Comparison of ENCODE assay signal across 26 mouse cellular contexts in the genomic region with DNA sequence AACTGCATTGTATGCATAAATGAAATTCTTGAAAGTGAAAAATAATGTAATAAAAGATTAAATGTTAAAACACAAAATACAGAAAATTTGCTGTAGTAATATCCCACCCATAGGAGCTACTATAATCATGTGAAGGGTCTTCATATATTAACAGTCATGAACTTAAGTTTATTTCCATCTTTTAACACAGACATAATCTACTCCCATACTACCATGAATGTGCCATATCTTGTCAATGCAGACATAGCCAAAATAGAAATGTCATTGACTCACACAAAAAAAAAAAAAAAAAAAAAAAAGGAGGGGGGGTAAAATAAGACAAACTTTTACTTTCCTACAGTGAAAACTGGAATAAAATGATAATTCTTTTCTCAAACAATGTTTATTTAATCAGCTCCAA. TPM values are rescaled to one million over a fixed set of nuclear protein-coding genes. Genes with fewer than 3 reads are reported as not detected.
DNase-seq lines count a peak whose midpoint lies in the region; ATAC-seq and TF ChIP-seq lines count a peak whose summit lies in the region.
"Had no signal": no experiment of that assay in that cellular context is flagged by ENCODE, and none has a peak within 500 bp of the region (broad histone marks: within the 10 kb centered on the region; RNA-seq: fewer than 3 reads in every experiment).

No protein-coding gene starts in this region.

- no peak for DNase-seq in liver, embryonic 11.5 days (ENCODE audit: low spot score)
- DNase-seq in liver: no peak
- no peak for DNase-seq in liver, embryonic 13.5 days
- no peak for DNase-seq in liver, postnatal 0 days
- DNase-seq in heart, adult 18-20 months: no peak
- DNase-seq in retina, postnatal 1 day: no peak
- no peak for DNase-seq in layer of hippocampus, adult 11-12 months (ENCODE audit: low spot score)
- DNase-seq: adrenal gland, adult 8-10 months; adrenal gland, postnatal 14 days; adrenal gland, postnatal 36 days; B cell, adult 2 months; cerebellum, adult 11-12 months; cerebellum, adult 2 months; cerebellum, adult 9-10 months; cerebellum, postnatal 10 days; cerebellum, postnatal 25 days had no signal

- H3K9ac ChIP-seq in liver, embryonic 11.5 days (ENCODE audit: low read depth, low read length): no peak overlapping the region
- no peak overlapping the region for H3K9ac ChIP-seq in liver, embryonic 13.5 days
- H3K9ac ChIP-seq in liver, embryonic 15.5 days: no peak overlapping the region
- H3K9ac ChIP-seq in liver, postnatal 0 days (replicated peaks): no peak overlapping the region
- H3K9ac ChIP-seq: embryonic facial prominence, embryonic 12.5 days; forebrain, embryonic 13.5 days; forebrain, embryonic 15.5 days had no signal

- no peak for TF ChIP-seq EP300 in liver, postnatal 0 days (IDR thresholded peaks at IDR 0.05; ENCODE audit: low read depth)

- H3K27ac ChIP-seq in liver, embryonic 11.5 days (ENCODE audit: low read depth, low read length): no peak overlapping the region
- H3K27ac ChIP-seq in liver, embryonic 13.5 days: no peak overlapping the region
- H3K27ac ChIP-seq in liver, embryonic 15.5 days (replicated peaks): no peak overlapping the region
- no peak overlapping the region for H3K27ac ChIP-seq in liver, postnatal 0 days (ENCODE audit: low read depth)
- H3K27ac ChIP-seq: embryonic facial prominence, embryonic 10.5 days; embryonic facial prominence, embryonic 12.5 days; forebrain, embryonic 13.5 days; forebrain, embryonic 15.5 days had no signal

- peak; percentile 58 for ATAC-seq in liver, embryonic 11.5 days (replicated peaks; ENCODE audit: low FRiP score)
- 0 out of 2 replicates have a peak, but pooled peaks have one; percentile 67 for ATAC-seq in liver, embryonic 13.5 days (ENCODE audit: low read depth)
- ATAC-seq in liver, embryonic 15.5 days (ENCODE audit: insufficient read depth): 0 out of 2 replicates have a peak, but pooled peaks have one; percentile 31
- peak; percentile 54 for ATAC-seq in liver, postnatal 0 days
- ATAC-seq: activated CD4-positive, CD25-positive, alpha-beta regulatory T cell, adult 4 months; CD4-positive, CD25-positive, alpha-beta regulatory T cell, adult 4 months; forebrain, embryonic 13.5 days; forebrain, embryonic 15.5 days; Patski had no signal

- no peak overlapping the region for H3K4me3 ChIP-seq in liver, embryonic 11.5 days (ENCODE audit: low read depth, low read length)
- H3K4me3 ChIP-seq in liver, embryonic 13.5 days (replicated peaks): no peak overlapping the region
- H3K4me3 ChIP-seq in liver, embryonic 15.5 days (replicated peaks): no peak overlapping the region
- H3K4me3 ChIP-seq in liver, postnatal 0 days (ENCODE audit: low read depth, low read length): no peak overlapping the region
- H3K4me3 ChIP-seq: embryonic facial prominence, embryonic 10.5 days; embryonic facial prominence, embryonic 12.5 days; forebrain, embryonic 13.5 days; forebrain, embryonic 15.5 days had no signal

- no peaks in the 10 kb centered on the region for H3K36me3 ChIP-seq in liver, embryonic 11.5 days (ENCODE audit: control insufficient read depth, insufficient read depth, low read length)
- H3K36me3 ChIP-seq in liver, embryonic 13.5 days: no peaks in the 10 kb centered on the region
- H3K36me3 ChIP-seq in liver, embryonic 15.5 days (replicated peaks): no peaks in the 10 kb centered on the region
- H3K36me3 ChIP-seq in liver, postnatal 0 days (replicated peaks; ENCODE audit: insufficient read depth, low read length): no peaks in the 10 kb centered on the region
- H3K36me3 ChIP-seq: embryonic facial prominence, embryonic 10.5 days; embryonic facial prominence, embryonic 12.5 days; forebrain, embryonic 15.5 days had no signal

- no peak for TF ChIP-seq CTCF in liver, postnatal 0 days (IDR thresholded peaks at IDR 0.05; ENCODE audit: low read depth)

- H3K27me3 ChIP-seq in liver, embryonic 11.5 days (replicated peaks; ENCODE audit: control insufficient read depth, insufficient read depth, low read length): no peaks in the 10 kb centered on the region
- no peaks in the 10 kb centered on the region for H3K27me3 ChIP-seq in liver, embryonic 13.5 days
- no peaks in the 10 kb centered on the region for H3K27me3 ChIP-seq in liver, embryonic 15.5 days
- H3K27me3 ChIP-seq in liver, postnatal 0 days (ENCODE audit: insufficient read depth, low read length): no peaks in the 10 kb centered on the region
- H3K27me3 ChIP-seq: CH12.LX; embryonic facial prominence, embryonic 12.5 days; forebrain, embryonic 13.5 days; forebrain, embryonic 15.5 days; Patski had no signal

- H3K4me2 ChIP-seq in liver, embryonic 11.5 days: no peak overlapping the region
- H3K4me2 ChIP-seq in liver, embryonic 13.5 days: no peak overlapping the region
- H3K4me2 ChIP-seq in liver, embryonic 15.5 days: no peak overlapping the region
- H3K4me2 ChIP-seq in liver, postnatal 0 days (ENCODE audit: low read depth, low read length): no peak overlapping the region
- H3K4me2 ChIP-seq: embryonic facial prominence, embryonic 12.5 days; forebrain, embryonic 13.5 days; forebrain, embryonic 15.5 days had no signal

- H3K4me1 ChIP-seq in liver, embryonic 11.5 days (replicated peaks; ENCODE audit: control insufficient read depth, insufficient read depth, low read length): 0 out of 2 replicates have a peak, but pooled peaks cover 7% of the 10 kb centered on the region
- peaks cover 28% of the 10 kb centered on the region for H3K4me1 ChIP-seq in liver, embryonic 13.5 days (replicated peaks)
- peaks cover 13% of the 10 kb centered on the region for H3K4me1 ChIP-seq in liver, embryonic 15.5 days (replicated peaks)
- H3K4me1 ChIP-seq in liver, postnatal 0 days (ENCODE audit: insufficient read depth): peaks cover 7% of the 10 kb centered on the region
- H3K4me1 ChIP-seq: embryonic facial prominence, embryonic 12.5 days had no signal

- no peaks in the 10 kb centered on the region for H3K9me3 ChIP-seq in liver, embryonic 11.5 days (ENCODE audit: control insufficient read depth, low read length)
- no peaks in the 10 kb centered on the region for H3K9me3 ChIP-seq in liver, embryonic 13.5 days (replicated peaks)
- no peaks in the 10 kb centered on the region for H3K9me3 ChIP-seq in liver, embryonic 15.5 days (replicated peaks)
- no peaks in the 10 kb centered on the region for H3K9me3 ChIP-seq in liver, postnatal 0 days (ENCODE audit: low read length)
- H3K9me3 ChIP-seq: embryonic facial prominence, embryonic 10.5 days; embryonic facial prominence, embryonic 12.5 days; forebrain, embryonic 13.5 days; forebrain, embryonic 15.5 days; G1E had no signal

RNA-seq across cellular contexts. Expression of a gene that starts 6.3 kb away (rescaled TPM):
- polyA plus RNA-seq in liver, embryonic 11.5 days (2014; fragmentation: Nextera tagmentation; extraction: Ambion mirVana): 26.6 and 30.8 TPM in 2 replicates
- polyA plus RNA-seq in liver, embryonic 13.5 days (2015; fragmentation: Nextera tagmentation; extraction: Ambion mirVana): 11.5 and 14.9 TPM in 2 replicates
- polyA plus RNA-seq in liver, embryonic 15.5 days (2015; fragmentation: Nextera tagmentation; extraction: Ambion mirVana): 10.9 and 12.1 TPM in 2 replicates
- 11.9 and 12.8 TPM in 2 replicates for polyA plus RNA-seq in liver, postnatal 0 days (2015; fragmentation: Nextera tagmentation; extraction: Ambion mirVana)
- 10 to 100 TPM; 25.7 to 26.4 TPM for total RNA-seq in heart, adult 18-20 months (2021)
